Mouse (Mus musculus) small intestine, adult 2 months (tissue): ENCODE measurements around the gene 3110082J24Rik. TPM values are rescaled to one million over a fixed set of nuclear protein-coding genes. Genes with fewer than 3 reads are reported as not detected.

Source experiments
- H3K27ac ChIP-seq: fragments of 200-500 bp; 2 replicates; pipeline ENCODE4 v1.5.1; 2012; ENCODE audit warnings: low read depth, low read length, control low read depth, inconsistent platforms; ENCODE audit not compliant: insufficient read depth
- H3K27me3 ChIP-seq: fragments of 200-500 bp; 2 replicates; pipeline ENCODE4 v1.6.1; 2012; ENCODE audit warnings: mild to moderate bottlenecking, moderate library complexity, low read length, inconsistent platforms; ENCODE audit not compliant: control insufficient read depth, insufficient read depth
- H3K36me3 ChIP-seq: fragments of 200-500 bp; 2 replicates; pipeline ENCODE4 v1.6.1; 2012; ENCODE audit warnings: mild to moderate bottlenecking, low read length, control low read depth, inconsistent platforms; ENCODE audit not compliant: control insufficient read depth, insufficient read depth
- H3K4me1 ChIP-seq: fragments of 200-500 bp; 2 replicates; pipeline ENCODE4 v1.6.1; 2012; ENCODE audit warnings: low read length, inconsistent platforms, mixed read lengths; ENCODE audit not compliant: control insufficient read depth, insufficient read depth, insufficient read length
- H3K4me3 ChIP-seq: fragments of 200-500 bp; 2 replicates; pipeline ENCODE4 v1.5.1; 2012; ENCODE audit warnings: low read depth, mild to moderate bottlenecking, control low read depth, inconsistent platforms, low read length, moderate library complexity
- CTCF ChIP-seq: fragments of 200-500 bp; IDR thresholded peaks from 2 replicates; pipeline ENCODE4 v1.5.1; 2012; ENCODE audit warnings: low read depth, mild to moderate bottlenecking, control low read depth, inconsistent platforms, low read length, moderate library complexity, mixed read lengths; ENCODE audit not compliant: insufficient replicate concordance, insufficient read length; ENCODE audit errors: extremely low read depth
- POLR2A ChIP-seq: fragments of 200-500 bp; IDR thresholded peaks from 2 replicates; pipeline ENCODE4 v1.6.1; 2012; ENCODE audit warnings: low read depth, mild to moderate bottlenecking, control low read depth, inconsistent platforms, low read length, moderate library complexity
- WGBS: fragments of 180-500 bp; shearing (Covaris S2); methylation state at CpG from one replicate; pipeline ENCODE4 v1.1.7; 2018; 5-methylcytosine and 5-hydroxymethylcytosine counted together
- polyA plus RNA-seq: library from polyadenylated mRNA; depleted of rRNA; stranded (reverse); fragments of >200 nt; gene quantifications from 2 replicates; pipeline ENCODE4 v1.2.3, GENCODE M21; 2012

3110082J24Rik gene
- polyA plus RNA-seq, 1 experiment, result not detected

DNA sequence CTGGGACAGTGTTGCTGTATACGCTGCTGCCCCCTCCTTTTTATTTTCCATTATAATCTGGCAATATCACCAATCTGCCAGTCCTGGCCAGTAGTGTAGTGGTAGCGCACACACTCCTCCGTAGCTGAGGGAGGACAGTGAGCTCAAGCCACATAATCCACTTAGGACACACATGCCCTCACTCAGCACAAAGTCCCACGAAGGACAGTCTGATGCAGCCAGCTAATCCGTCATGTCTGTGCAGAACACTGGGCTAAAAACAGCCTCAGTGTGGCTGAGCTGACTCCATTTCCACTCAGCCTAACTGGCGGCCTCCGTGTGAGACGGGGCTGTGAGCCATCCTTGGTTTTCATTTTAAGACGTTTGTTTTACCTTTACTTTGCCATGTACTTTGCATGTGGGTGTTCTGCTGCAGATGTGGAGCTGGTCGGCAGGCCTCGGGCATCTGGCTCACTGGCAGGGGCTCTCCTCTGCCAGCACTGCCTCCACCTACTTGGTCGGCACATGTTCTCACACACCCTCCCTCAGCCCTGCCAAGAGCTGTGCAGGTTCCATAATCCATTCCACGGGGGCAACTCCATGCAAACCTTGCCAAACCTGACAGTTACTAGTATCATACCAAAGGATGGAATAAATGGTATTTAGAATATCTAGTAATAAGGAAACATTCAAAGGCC is 22.2 kb upstream of the 3110082J24Rik start:
- TF ChIP-seq CTCF (no peak), POLR2A (no peak)
- no peaks in the 10 kb centered on the region for H3K4me1 ChIP-seq
- peaks cover 70% of the 10 kb centered on the region for H3K36me3 ChIP-seq
- H3K27me3 ChIP-seq, result no peaks in the 10 kb centered on the region
- no peak overlapping the region for H3K27ac ChIP-seq
- WGBS, result 90% methylated on average over 13 of the region's 13 CpGs
- H3K4me3 ChIP-seq, result no peak overlapping the region

- H3K27me3 ChIP-seq, result no peaks in the 10 kb centered on the region
- peaks cover 74% of the 10 kb centered on the region for H3K36me3 ChIP-seq
- H3K4me1 ChIP-seq, result no peaks in the 10 kb centered on the region
- no peak overlapping the region for H3K27ac ChIP-seq
- WGBS, result 72% methylated on average over 7 of the region's 7 CpGs
- TF ChIP-seq POLR2A, result no peak
- TF ChIP-seq CTCF, result no peak
- H3K4me3 ChIP-seq, result no peak overlapping the region
Observed at GRCm38 (mm10) chr5:30126756-30127155, 20.9 kb upstream of the 3110082J24Rik start.

GRCm38 (mm10) chr5:30125587-30125986 is 19.7 kb upstream of the 3110082J24Rik start:
- H3K27me3 ChIP-seq, result no peaks in the 10 kb centered on the region
- TF ChIP-seq POLR2A, result no peak
- TF ChIP-seq CTCF, result peak; percentile 77; the same call in 1 of the 2 replicates
- no peak overlapping the region for H3K27ac ChIP-seq
- H3K4me3 ChIP-seq, result no peak overlapping the region
- WGBS, result 49% methylated on average over 5 of the region's 5 CpGs
- no peaks in the 10 kb centered on the region for H3K4me1 ChIP-seq
- peaks cover 79% of the 10 kb centered on the region for H3K36me3 ChIP-seq

- Histone ChIP-seq H3K4me1 (peaks cover 5% of the 10 kb centered on the region), H3K27me3 (no peaks in the 10 kb centered on the region), H3K4me3 (no peak overlapping the region), H3K36me3 (peaks cover 74% of the 10 kb centered on the region), H3K27ac (no peak overlapping the region)
- TF ChIP-seq CTCF, result no peak
- 92% methylated on average over 6 of the region's 6 CpGs for WGBS
Observed at GRCm38 (mm10) chr5:30122481-30122880, 16.6 kb upstream of the 3110082J24Rik start.

DNA sequence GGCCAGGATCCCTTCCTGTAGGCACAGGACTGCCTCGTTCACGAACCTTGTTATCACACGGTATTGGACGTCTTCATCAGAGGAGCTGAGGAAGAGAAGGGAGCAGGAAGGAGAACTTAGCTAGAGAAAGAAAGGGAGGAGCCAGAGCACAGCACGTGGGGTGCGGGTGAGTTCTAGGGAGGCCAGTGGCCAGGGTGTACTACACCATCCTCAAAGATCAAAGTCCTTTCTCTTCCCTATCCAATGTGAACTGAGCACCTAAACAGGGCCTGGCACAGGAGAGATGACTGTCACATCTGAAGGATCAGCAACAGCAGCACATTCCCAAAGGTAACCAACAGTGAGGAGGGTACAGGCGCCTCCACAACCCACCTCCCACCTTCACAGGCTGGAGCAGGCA is 14.2 kb upstream of the 3110082J24Rik start:
- Histone ChIP-seq H3K4me1 (peaks cover 5% of the 10 kb centered on the region), H3K36me3 (peaks cover 64% of the 10 kb centered on the region), H3K27ac (no peak overlapping the region), H3K27me3 (no peaks in the 10 kb centered on the region), H3K4me3 (no peak overlapping the region)
- WGBS, result 41% methylated on average over 7 of the region's 7 CpGs
- TF ChIP-seq CTCF (no peak), POLR2A (no peak)

DNA sequence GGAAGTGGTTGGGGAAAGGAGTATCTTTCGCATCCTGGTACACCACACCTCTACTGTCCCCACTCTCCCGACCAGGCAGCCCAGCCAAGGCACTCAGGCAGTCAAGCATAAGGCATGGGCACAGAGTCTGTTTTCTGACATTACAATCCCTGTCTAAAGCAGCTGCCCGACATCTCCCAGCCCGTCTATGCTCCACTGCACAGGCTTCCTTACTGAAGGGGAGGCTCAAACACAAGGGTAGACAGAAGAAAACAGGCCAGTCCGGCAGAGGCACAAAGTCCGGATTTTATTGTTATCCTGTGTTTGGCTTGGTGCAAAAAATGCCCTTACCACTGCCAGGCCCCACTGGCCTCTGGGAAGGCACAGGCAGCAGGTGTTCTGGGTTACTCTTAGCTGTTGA is 13.3 kb upstream of the 3110082J24Rik start:
- peaks cover 56% of the 10 kb centered on the region for H3K36me3 ChIP-seq
- peaks cover 9% of the 10 kb centered on the region for H3K27me3 ChIP-seq
- H3K4me1 ChIP-seq, result peaks cover 10% of the 10 kb centered on the region
- 51% methylated on average over 6 of the region's 6 CpGs for WGBS
- no peak for TF ChIP-seq CTCF
- no peak for TF ChIP-seq POLR2A
- no peak overlapping the region for H3K27ac ChIP-seq
- no peak overlapping the region for H3K4me3 ChIP-seq

- TF ChIP-seq CTCF, result no peak
- TF ChIP-seq POLR2A, result no peak
- 87% methylated on average over 1 of the region's 1 CpGs for WGBS
- H3K4me1 ChIP-seq, result peaks cover 11% of the 10 kb centered on the region
- peaks cover 46% of the 10 kb centered on the region for H3K36me3 ChIP-seq
- peaks cover 14% of the 10 kb centered on the region for H3K27me3 ChIP-seq
- no peak overlapping the region for H3K4me3 ChIP-seq
- H3K27ac ChIP-seq, result no peak overlapping the region
Observed at GRCm38 (mm10) chr5:30118018-30118417, 12.1 kb upstream of the 3110082J24Rik start.
